Mouse (Mus musculus) adrenal gland, adult 8-10 months (tissue): ENCODE data around the gene Cnpy3. TPM values are rescaled to one million over a fixed set of nuclear protein-coding genes. Genes with fewer than 3 reads are reported as not detected.
"Not testable (repeated sequence)": the region's sequence is repeated elsewhere in the genome, so short reads cannot be mapped to it uniquely, and the experiment has no call there.

Experiments
- DNase-seq: peaks from one replicate; pipeline ENCODE4 v3.0.0; 2022
- total RNA-seq, 4 experiments: library from RNA; stranded (reverse); gene quantifications; 2 replicates each; pipeline ENCODE4 v1.2.4; 2022

The Cnpy3 gene
- total RNA-seq = 10 to 100 TPM; 66.6 to 74.1 (median 70.7) TPM

DNA sequence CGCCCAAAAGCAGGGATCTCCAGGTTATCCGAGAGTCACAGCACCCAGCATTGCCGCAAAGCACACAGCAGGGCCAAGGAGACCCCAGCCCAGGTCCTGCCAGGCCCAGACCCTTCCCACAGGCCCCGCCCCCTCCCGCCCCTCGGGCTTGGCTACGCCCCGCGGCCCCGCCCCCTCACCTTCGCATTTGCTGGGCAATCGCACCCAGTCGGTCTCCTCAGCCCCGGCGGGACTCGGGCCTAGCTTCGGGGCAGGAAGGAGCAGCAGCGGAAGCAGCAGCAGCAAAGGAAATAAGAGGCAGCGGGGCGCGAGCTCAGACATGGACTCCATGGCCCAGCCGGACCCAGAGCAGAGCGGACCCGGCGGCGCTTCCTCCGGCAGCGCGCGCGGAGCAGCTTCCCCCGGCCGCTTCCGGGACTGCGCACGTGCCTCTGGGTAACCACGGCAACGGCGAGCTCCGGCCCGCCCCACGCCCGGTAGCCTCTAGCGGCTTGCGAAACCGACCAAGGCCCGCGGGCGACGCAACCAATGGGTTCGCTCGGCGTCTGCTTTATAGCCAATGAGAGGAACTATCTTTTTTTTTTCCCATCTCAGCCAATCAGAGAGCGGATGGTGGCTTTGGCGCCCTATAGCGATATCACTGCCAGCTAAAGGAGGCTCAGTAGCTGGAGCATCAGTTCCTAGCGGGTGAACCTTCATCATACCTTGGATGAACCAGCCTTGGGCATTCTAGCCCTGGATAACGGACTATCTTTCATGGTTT lies at the start of gene Cnpy3:
Cnpy3 (minus strand) TSS at position 421 of the 763 bp plus-strand sequence.
- peak; percentile 97 for DNase-seq

- no peak for DNase-seq
These were observed 49.7 kb upstream of the Cnpy3 start for GRCm38 (mm10) chr17:46801761-46802160.

DNA sequence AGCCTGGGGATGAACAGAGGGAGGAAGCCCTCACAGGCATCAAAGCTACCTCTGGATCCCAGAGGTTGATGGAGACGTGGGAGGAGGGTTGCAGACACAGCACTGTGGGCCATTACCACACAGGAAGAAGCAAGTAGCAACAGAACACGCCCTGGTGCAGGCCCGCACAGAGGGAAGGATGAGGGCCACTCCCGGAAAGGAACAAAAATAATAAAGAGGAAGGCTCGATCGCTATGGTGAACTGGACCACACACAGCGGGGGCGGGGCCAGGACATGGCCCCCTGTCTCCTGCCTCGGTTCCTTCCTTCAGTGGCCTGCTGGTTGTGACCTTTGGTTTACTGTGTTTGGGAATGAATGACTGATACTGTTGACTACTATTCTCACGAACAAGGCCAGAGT lies 47.7 kb upstream of the Cnpy3 start:
- DNase-seq = no peak

DNA sequence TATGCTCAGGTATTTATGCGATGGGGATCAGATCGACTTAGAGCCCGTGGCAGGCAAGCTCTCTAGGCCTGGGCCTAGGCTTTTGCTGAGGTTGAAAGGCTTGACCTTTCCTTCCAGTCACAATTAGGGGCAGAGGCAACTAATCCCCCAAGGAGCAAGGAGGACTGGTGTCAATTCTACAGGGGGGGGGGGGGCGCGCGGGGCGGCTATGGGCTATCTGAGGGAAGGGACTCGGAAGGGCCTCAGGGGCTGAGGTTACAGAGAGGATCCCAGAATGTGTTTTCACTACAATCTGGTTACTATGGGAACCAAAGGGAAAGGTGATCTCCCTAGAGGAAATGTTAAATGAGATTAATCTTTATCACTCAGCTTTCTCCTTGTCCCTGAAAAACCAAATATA lies 45.4 kb upstream of the Cnpy3 start:
- DNase-seq = no peak

DNA sequence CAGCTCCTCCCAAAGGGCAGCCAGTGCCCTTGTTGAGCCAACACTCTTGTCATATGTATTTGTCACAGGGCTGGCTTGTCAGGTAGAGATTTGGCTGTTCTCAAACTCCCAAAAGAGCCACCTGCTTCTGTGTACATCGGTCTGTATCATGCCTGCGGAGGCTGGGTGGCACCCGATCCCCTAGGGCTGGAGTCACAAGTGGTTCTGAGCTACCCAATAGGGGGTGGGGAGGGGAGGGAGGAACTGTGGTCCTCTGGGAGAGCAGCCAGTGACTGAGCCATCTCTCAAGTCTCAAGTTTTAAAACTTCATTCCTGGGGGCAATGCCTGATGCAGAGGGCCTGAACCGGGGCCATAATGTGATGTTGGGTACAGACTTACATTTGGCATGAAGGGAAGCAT lies 44.7 kb upstream of the Cnpy3 start:
- no peak for DNase-seq

GRCm38 (mm10) chr17:46792963-46793362 lies 40.9 kb upstream of the Cnpy3 start:
- DNase-seq = no peak

GRCm38 (mm10) chr17:46787974-46788373 lies 36.0 kb upstream of the Cnpy3 start:
- DNase-seq = not testable (repeated sequence)

GRCm38 (mm10) chr17:46786952-46787351 lies 34.9 kb upstream of the Cnpy3 start:
- no peak for DNase-seq

- DNase-seq = no peak
These were observed 31.2 kb upstream of the Cnpy3 start for GRCm38 (mm10) chr17:46783222-46783565.

GRCm38 (mm10) chr17:46782341-46783221 lies 30.6 kb upstream of the Cnpy3 start, which contains the start of gene Rpl7l1:
Gene Rpl7l1 (minus strand): TSS chr17:46782672.
- DNase-seq = peak; percentile 88

DNA sequence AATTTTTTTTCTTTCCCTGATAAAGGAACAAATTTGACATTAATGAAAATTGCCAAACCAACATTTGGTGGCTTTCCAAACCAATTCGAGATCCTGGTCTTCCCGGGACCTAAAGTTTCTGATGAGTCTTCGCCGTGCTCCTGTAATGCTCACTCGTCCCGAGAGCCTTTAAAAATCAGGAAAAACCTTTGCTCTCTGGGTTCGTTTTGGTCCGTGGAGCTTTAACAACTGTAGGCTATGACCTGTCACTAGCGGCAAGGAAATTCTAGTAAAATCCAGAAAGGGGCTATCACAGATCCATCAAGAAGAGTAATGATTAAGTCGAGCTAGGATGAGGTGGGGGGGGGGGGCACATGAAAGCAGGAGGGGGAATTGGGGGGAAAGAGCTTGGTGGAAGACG lies 29.9 kb upstream of the Cnpy3 start:
- no peak for DNase-seq

GRCm38 (mm10) chr17:46776087-46776486 lies 24.1 kb upstream of the Cnpy3 start:
- no peak for DNase-seq

DNA sequence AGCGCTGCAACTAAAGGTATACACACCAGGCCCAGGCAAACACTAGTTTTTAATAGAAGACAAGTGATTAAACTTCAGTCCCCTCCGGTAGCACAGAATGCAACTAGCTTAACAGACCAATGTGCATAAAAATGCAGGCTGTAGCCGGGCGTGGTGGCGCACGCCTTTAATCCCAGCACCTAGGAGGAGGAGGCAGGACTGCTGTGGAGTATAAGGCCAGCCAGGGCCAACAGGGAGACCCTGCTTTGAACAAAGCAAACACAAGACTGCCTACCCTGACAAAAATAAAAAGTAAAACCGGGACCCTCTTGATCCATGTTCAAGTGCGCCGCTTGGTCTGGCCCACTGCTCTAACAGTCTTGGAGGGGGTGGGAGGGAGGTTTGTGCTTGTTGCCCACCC lies 23.1 kb upstream of the Cnpy3 start:
- no peak for DNase-seq

- no peak for DNase-seq
These were observed 22.1 kb upstream of the Cnpy3 start for GRCm38 (mm10) chr17:46774131-46774472.

GRCm38 (mm10) chr17:46773278-46774130 lies 21.5 kb upstream of the Cnpy3 start:
- no peak for DNase-seq

GRCm38 (mm10) chr17:46772404-46773277 lies 20.6 kb upstream of the Cnpy3 start, which contains the start of gene 2310039H08Rik:
Gene 2310039H08Rik (plus strand): TSS chr17:46772635.
- peak; percentile 79 for DNase-seq

DNA sequence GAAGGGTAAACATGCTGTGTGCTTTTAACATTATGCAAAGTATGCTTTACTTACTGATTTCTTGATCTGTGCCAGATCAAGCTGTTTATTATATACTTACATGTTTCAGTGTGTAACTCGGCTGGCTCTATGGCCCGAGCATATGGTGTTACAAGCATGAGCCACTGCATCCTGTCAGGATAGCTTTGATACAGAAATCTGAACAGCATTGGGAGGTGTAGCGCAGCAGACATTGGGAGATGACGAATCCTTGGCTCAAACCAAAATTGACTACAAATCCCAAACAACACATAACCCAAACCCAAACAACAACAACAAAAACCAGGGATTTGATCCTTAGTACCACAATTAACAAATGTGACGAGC lies 20.0 kb upstream of the Cnpy3 start:
- no peak for DNase-seq

- no peak for DNase-seq
These were observed 19.6 kb upstream of the Cnpy3 start for GRCm38 (mm10) chr17:46771616-46772015.

- no peak for DNase-seq
These were observed 19.0 kb upstream of the Cnpy3 start for GRCm38 (mm10) chr17:46771025-46771424.

GRCm38 (mm10) chr17:46770546-46770945 lies 18.5 kb upstream of the Cnpy3 start:
- DNase-seq = no peak

DNA sequence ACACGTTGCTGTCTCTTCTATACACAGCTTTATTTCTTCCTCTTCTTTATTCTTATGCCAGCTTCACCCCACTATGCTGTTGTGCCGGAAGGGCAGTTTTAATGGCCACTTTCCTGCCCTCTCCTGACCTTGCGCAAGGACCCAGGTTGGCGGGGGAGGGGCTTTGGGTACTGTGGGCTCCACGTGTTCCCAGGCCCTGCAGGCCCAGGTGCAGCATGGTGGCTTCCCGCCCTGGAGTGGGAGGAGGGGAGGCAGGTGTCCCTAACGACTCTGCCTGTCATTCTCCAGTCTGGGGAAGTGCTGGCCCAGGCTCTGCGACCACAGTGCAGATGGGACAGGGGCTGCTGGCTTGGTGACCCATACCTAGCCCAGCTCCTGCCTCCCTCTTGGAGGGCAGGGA lies 15.9 kb upstream of the Cnpy3 start:
- DNase-seq = no peak

- not testable (repeated sequence) for DNase-seq
These were observed 12.9 kb upstream of the Cnpy3 start for GRCm38 (mm10) chr17:46764916-46765315.
